Mouse (Mus musculus): Measurements from ENCODE around the gene Mfge8.
A peak's percentile ranks its signal among the peaks of the same experiment; 100 is the strongest.

The Mfge8 gene

DNA sequence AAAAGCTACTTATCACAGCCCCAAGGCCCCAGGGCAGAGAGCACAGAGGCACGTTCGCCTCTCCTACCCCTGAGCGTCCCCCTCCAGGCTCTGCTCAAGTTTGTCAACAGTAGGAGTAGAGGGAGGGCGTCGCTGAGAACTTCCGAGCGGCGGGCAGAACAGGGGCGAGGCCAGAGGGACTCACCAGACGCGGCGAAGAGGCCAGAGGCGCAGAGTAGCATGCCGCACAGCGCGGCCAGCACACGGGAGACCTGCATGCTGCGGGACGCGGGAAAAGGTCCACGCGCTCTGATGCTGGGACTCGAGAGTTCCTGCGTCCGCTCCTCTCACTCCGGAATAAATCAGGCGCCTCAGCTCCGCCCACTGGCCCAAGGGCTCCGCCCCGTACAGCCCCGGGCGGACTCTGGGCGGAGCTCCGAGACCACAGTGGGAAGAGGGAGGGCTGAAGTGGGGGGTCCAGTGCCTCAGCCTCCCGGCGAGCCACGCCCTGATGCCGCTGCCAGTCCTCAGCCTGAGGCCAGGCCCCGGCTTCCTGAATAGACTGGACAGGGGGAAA is at the start of gene Mfge8:
TSS of gene Mfge8 (minus strand) at position 350 of the 556 bp plus-strand sequence.
- DNase-seq = peak; percentile 83 to 84

GRCm38 (mm10) chr7:79194560-79195413 is 45.9 kb upstream of the Mfge8 start:
- no peak for DNase-seq

DNA sequence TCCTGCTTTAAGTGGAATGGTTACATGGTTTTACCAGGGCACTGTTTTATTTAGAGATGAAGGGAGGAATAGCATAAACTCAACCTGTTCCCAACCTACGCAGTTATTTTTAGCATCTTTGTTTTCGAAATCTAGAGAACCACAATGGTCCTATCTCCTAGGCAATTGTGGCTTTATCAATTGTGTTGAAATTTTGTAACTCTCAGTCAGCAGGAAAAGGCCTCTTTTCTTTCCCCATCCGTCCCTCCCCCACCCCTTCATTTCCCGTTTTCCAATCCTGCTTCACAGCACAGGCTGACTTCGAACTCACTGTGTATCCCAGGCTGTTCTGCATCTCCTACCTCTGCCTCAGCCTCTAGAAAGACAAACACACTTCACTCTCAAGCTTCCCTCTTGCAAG is 45.1 kb upstream of the Mfge8 start:
- DNase-seq = no peak

DNA sequence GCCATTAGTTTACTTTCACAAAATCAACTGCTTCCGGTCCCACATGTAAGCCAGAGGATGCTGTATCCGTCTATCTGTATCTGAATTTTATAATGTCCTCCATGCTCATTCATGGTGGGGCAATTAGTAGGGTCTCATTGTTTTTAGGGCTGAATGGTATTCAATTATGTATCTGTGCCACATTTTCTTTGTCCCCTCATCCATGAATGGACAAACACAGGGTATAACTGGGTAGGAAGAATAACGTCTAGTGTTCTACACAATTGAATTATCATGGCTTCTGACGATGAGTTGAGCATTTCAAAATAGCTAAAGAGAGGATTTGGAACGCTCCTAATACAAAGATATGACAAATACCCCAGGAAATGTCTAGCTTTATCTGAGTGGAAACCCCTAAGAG is 42.6 kb upstream of the Mfge8 start:
- DNase-seq = no peak

- DNase-seq = no peak
These were observed 41.7 kb upstream of the Mfge8 start for GRCm38 (mm10) chr7:79190592-79190991.

- DNase-seq = no peak
These were observed 40.4 kb upstream of the Mfge8 start for GRCm38 (mm10) chr7:79189211-79189610.

- no peak for DNase-seq
These were observed 38.7 kb upstream of the Mfge8 start for GRCm38 (mm10) chr7:79187591-79187990.

DNA sequence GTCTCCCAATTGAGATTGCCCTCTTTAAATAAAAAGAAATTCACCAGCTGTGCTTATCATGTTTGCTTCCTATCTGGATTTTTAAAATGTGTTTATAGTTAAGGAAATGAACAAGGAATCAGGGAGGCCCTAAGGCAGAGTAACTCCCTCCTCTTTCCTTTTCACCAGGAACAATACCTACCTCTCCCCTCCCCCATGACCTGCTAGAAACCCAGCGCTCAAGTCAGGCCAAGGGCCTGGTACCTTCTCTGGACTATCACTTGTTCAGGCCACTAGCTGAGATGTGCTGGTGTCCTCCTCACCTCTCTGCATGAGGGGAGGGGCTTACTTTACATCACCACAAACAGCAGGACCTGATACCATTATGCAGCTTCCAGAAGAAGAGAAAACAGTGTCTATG is 34.6 kb upstream of the Mfge8 start:
- no peak for DNase-seq

GRCm38 (mm10) chr7:79173800-79174199 is 24.9 kb upstream of the Mfge8 start:
- DNase-seq = no peak

DNA sequence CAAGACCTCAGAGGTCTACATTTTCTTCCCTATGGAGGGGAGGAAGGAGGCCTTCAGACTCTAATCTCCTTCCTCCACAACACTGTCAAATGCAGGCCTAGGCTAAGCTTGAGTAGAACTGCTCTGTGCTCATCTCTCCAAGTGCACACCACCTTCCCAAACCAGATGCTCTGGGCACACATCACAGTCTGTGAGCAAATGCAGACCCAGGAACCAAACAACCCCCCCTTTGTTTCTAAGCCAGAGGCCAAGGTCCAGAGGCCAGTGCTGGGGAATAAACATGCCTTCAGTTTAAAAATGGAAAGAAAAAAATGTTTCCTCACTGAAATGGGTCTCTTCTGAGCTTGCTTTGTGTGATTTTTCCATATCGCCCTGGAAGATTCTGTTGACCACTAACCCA is 22.9 kb upstream of the Mfge8 start:
- DNase-seq = no peak

DNA sequence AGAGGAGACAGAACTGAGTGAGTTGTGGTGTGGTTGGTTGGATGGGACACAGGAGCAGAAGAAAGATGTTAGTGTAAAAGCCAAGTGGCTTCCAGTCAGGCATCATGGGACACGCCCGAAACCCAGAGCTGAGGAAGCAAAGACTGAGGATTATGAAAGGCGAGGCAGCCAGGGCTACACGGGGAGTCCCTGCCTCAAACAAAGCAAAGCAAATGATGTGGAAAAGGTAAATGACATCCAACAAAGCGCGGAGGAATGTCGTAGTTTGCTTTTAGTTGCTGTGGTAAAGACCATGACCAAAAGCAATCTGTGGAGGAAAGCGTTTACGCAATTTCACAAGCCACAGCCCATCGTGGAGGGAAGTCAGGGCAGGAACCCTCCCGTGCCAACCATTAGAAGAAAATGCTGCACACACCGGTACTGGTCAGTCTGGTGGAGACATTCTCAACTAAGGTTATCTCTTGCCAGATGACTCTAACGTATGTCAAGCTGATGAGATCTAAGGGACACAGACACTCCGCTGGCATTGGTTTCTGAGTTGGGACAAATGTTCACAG is 18.2 kb upstream of the Mfge8 start:
- DNase-seq = no peak

DNA sequence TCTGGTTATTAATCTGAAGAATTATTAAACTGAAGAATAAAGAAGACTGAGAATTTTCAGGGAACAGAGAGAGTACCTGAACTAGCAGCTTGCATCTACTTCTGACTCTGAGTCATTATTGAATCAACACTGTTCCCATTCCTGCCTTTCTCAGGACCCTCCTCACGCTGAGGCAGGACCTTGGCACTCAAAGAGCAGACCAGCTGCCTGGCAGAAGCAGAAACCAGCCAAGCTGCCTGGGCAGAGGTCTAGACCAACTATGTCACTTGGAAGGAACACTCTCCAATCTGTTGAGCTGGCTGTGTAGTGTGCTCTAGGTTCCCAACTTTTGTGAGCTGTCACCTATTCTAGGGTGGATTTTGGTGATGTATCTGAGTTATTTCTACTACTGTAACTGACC is 10.5 kb upstream of the Mfge8 start:
- DNase-seq = no peak

- no peak for DNase-seq
These were observed 662 bp upstream of the Mfge8 start for GRCm38 (mm10) chr7:79149522-79149921.

GRCm38 (mm10) chr7:79147931-79148653 is 768 bp downstream of the Mfge8 start:
- peak in 1 of 2 experiments; percentile 6 for DNase-seq

DNA sequence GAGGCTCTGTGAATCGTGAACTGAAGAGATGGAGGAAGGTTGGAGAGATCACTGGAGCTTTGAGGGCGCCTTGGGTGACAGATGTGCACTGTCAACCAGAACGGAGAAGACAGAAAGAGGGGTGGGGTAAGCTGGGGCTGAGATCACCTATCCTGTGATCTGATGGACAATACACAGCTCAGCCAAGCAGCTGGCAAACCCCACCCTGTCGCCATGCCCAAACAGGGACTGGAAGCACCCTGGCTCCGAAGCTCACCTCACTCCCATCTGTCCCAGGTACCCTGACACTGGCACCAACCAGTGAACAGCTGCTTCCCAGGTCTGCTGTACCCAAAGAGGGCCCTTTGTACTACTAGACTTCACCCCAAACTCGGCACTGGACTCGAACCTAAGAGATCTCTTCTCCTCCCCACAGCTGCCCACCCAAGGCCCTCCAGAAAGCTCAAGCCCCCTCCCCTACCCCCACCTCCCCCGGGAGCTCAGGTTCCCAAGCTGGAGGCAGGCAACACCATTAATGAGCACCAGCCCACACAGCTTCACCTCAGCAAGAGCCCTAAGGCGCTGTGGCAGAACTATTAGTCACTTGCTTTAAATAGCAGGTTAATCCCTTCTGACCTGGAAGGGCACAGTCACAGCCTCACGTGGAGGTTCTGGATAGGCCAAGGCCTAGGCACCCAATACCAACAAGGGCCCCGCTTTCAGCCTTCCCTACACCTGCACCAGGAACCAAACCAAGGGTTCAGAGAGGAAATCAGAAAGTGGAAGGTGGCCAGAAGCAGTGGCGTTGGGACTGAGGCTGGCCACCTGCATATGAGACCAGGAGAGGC is 1.6 kb downstream of the Mfge8 start:
- peak in 1 of 2 experiments; percentile 12 for DNase-seq

DNA sequence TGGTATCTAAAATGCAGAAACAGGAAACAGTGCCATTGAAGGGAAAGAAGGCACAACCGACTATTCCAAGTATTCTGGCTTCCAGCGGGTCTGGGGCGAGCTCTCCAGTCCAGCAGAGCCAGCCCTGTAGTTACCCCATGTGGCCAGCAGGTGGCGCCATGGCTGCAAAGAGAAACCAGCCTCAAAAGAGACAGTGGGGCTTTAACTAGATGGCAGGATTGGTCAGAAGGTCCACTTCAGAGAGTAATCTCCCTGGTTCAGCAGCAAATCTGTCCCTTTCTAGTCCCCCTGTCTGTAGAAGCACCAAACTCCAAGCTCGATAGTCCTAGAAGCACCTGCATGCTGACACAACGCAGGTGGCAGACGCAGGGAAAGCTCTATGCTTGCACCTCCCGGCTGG is 8.0 kb downstream of the Mfge8 start:
- peak; percentile 74 to 76 for DNase-seq

- no peak for DNase-seq
These were observed 8.8 kb downstream of the Mfge8 start for GRCm38 (mm10) chr7:79139891-79140591.

- DNase-seq = no peak
These were observed 9.5 kb downstream of the Mfge8 start for GRCm38 (mm10) chr7:79139328-79139824.

DNA sequence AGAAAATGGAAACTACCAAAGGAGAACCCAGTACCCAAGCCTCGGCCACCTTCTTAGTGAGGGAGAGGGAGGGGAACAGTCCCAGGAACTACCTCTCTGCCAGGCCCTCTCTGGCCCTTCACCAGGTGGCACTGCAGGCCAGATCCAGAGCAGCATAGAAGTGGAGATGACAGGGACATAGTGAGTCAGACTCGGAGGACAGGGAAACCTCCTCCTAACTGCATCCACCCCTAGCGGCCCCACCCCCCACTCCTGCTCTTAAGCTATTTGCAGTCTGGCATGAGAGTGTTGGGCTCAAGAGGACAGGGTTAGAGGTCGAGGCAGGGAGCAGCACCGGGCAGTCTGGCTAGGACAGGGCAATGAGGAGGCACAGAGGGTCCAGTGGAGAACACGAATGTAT is 15.5 kb downstream of the Mfge8 start:
- no peak for DNase-seq

- DNase-seq = no peak
These were observed 17.9 kb downstream of the Mfge8 start, which contains the start of gene Hapln3 for GRCm38 (mm10) chr7:79130843-79131444. Hapln3 (minus strand) TSS chr7:79131018.

- no peak for DNase-seq
These were observed 18.5 kb downstream of the Mfge8 start for GRCm38 (mm10) chr7:79130385-79130784.
